Mouse (Mus musculus) left cerebral cortex, adult 11 months (tissue): ENCODE measurements around the gene Psmd12.

Source experiments
- DNase-seq: peaks from one replicate; pipeline ENCODE4 v3.0.0; 2022; ENCODE audit warnings: low spot score

Gene Psmd12

GRCm38 (mm10) chr11:107479053-107479861 lies at the start of gene Psmd12:
TSS of gene Psmd12 (plus strand) at chr11:107479484.
- DNase-seq, result peak; percentile 81

GRCm38 (mm10) chr11:107431197-107431965 lies 47.9 kb upstream of the Psmd12 start:
- DNase-seq, result no peak

- no peak for DNase-seq
These were observed 43.4 kb upstream of the Psmd12 start for GRCm38 (mm10) chr11:107435776-107436449.

GRCm38 (mm10) chr11:107437723-107438122 lies 41.6 kb upstream of the Psmd12 start:
- DNase-seq, result no peak

- DNase-seq, result no peak
These were observed 41.1 kb upstream of the Psmd12 start for GRCm38 (mm10) chr11:107438140-107438539.

DNA sequence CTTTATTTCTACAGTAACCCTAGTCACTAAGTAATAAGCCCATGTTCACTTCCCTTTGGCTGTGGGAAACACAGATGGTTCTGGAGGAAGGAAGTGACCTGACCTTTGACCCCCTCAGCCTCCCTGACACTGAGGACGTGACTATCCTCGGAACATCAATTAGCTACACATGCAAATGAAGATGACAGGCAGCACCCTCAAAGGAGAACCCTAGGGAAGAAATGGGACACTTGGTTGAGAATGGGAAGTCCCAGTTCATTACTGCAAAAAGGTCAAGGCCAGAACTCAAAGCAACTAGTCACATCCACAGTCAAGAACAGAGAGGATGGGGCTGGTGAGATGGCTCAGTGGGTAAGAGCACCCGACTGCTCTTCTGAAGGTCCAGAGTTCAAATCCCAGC lies 38.2 kb upstream of the Psmd12 start:
- DNase-seq, result no peak

- no peak for DNase-seq
These were observed 35.9 kb upstream of the Psmd12 start for GRCm38 (mm10) chr11:107443121-107444095.

- DNase-seq, result no peak
These were observed 33.6 kb upstream of the Psmd12 start for GRCm38 (mm10) chr11:107445683-107446082.

GRCm38 (mm10) chr11:107446650-107447049 lies 32.6 kb upstream of the Psmd12 start:
- DNase-seq, result no peak

- DNase-seq, result no peak
These were observed 31.9 kb upstream of the Psmd12 start for GRCm38 (mm10) chr11:107447349-107447748.

- DNase-seq, result no peak
These were observed 31.4 kb upstream of the Psmd12 start for GRCm38 (mm10) chr11:107447915-107448314.

DNA sequence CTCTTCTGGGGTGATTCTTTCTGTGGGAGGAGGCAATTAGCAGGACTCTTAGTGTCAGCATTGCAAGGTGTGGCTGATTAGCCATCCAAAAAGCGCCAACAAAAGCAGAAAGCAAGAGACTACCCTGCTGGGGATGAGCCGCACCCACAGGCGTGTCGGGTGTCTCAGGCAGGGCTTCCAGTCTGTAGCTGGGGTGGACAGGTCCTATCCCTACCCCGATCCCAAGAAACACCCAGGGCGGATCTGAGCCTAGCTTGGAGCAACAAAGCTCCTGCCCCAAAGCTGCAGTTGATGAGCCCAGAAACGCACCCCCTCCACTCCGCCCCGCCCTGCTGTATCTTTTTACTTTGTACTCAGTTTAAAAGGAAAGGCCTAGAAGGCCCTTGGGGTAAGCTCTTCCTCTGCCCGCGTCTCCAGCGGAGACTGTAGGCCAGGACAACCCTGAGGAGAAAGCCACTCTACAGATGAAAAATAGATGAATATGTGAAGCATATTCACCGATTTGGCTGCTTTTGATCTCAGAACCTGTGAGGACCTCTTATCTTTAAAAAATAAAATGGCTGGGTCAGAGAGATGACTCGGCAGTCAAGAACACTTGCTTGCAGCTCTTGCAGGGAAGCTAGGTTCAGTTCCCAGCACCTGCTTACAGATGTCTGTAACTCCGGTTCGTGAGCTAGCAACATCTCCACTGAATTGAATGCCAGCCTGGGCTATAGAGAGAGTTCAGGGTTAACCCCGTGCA lies 29.9 kb upstream of the Psmd12 start:
- no peak for DNase-seq

GRCm38 (mm10) chr11:107450097-107450496 lies 29.2 kb upstream of the Psmd12 start:
- DNase-seq, result no peak

- DNase-seq, result no peak
These were observed 28.2 kb upstream of the Psmd12 start for GRCm38 (mm10) chr11:107451106-107451505.

GRCm38 (mm10) chr11:107452053-107452452 lies 27.2 kb upstream of the Psmd12 start:
- DNase-seq, result no peak

- DNase-seq, result no peak
These were observed 24.5 kb upstream of the Psmd12 start for GRCm38 (mm10) chr11:107454546-107455462.

GRCm38 (mm10) chr11:107457282-107457681 lies 22.0 kb upstream of the Psmd12 start:
- DNase-seq, result no peak

- no peak for DNase-seq
These were observed 21.0 kb upstream of the Psmd12 start for GRCm38 (mm10) chr11:107458286-107458685.

DNA sequence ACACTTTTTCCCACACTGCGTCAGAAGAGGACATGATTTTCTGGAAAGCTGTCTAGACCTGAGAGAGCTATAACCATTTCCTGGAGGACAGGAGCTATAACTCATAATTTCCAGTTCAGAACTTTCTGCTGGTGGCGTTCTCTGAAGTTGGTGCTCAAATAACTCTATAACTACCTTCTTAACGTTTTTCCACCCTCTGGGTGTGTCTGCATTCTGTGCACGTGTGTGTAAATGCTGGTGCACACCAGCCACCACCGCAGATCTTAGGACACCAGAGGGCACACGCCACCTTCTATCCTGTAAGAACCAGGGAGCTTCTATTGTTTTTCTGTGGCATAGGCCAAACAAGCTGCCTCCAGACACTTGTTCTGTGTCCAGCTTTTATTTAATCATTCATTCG lies 20.3 kb upstream of the Psmd12 start:
- no peak for DNase-seq

DNA sequence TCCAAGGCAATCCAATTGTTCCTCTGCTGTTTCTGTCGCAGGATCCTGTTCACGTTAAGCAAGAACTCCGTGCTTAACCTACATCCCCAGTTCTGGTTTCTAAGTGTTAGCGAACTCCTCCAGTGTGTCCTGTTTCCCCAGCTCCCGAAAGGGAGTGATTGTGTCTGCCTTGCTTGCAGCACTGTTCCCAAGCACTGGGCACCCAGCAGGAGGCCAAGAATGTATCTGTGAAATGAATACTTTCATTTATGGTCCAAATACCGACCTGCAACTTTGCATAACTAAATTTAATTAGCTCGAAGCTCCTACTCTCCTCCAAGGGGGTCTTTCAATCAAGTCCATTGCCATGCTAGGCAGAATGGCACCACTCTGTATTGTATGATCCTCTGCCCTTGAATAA lies 19.5 kb upstream of the Psmd12 start:
- no peak for DNase-seq
